In the genomic region with DNA sequence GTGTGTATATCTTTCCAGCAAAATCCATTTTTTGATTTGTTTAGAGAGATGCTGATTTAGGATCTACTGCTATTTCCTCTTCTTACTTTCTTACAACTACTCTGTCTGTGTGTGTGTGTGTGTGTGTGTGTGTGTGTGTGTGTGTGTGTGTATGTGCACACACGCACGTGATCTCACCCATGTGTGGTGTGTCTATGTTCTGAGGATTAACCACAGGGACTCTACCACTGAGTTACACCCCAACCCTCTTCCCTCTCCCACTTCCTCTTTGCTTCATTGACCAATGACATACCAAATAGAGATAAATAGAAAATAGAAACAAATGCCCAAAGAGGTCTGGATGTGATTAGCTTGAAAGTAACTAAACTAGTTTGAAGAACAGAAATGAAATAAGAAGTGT, we compare ENCODE assay signal across 20 mouse cellular contexts. TPM values are rescaled to one million over a fixed set of nuclear protein-coding genes. Genes with fewer than 3 reads are reported as not detected.
DNase-seq lines count a peak whose midpoint lies in the region; ATAC-seq lines count a peak whose summit lies in the region.
"Had no signal": no experiment of that assay in that cellular context is flagged by ENCODE, and none has a peak within 500 bp of the region (broad histone marks: within the 10 kb centered on the region; RNA-seq: fewer than 3 reads in every experiment).

No protein-coding gene starts in this region.

- H3K27me3 ChIP-seq in megakaryocyte, embryonic 14.5 days (replicated peaks): no peaks in the 10 kb centered on the region
- H3K27me3 ChIP-seq: forebrain, embryonic 13.5 days had no signal

- H3K4me1 ChIP-seq in megakaryocyte, embryonic 14.5 days: peaks cover 7% of the 10 kb centered on the region; the same call in 1 of the 2 replicates
- H3K4me1 ChIP-seq: forebrain, embryonic 13.5 days had no signal

- H3K36me3 ChIP-seq in megakaryocyte, embryonic 14.5 days (replicated peaks; ENCODE audit: low read length): no peaks in the 10 kb centered on the region
- H3K36me3 ChIP-seq: G1E had no signal

- H3K9me3 ChIP-seq in megakaryocyte, embryonic 14.5 days: peaks cover 8% of the 10 kb centered on the region
- H3K9me3 ChIP-seq: forebrain, embryonic 13.5 days; G1E had no signal

- intact Hi-C loops in heart, postnatal 14 days (cut with DNase I): no loop called here

- ATAC-seq in granulocyte monocyte progenitor cell, adult 5-6 weeks (replicated peaks; ENCODE audit: poor library complexity, severe bottlenecking): peak; percentile 94
- ATAC-seq: forebrain, embryonic 13.5 days; inflammation-experienced regulatory T-cells, adult 6 months had no signal

- H3K4me3 ChIP-seq in megakaryocyte, embryonic 14.5 days (replicated peaks): peak overlapping the region; percentile 33
- H3K4me3 ChIP-seq: forebrain, embryonic 13.5 days had no signal

- peak; percentile 5 to 9 for DNase-seq in heart, adult 18-20 months
- no peak for DNase-seq in heart, postnatal 14 days
- DNase-seq in 416B (ENCODE audit: low read depth): peak; percentile 85
- DNase-seq in layer of hippocampus, adult 18-20 months (ENCODE audit: low spot score in 2 of 2): no peak
- no peak for DNase-seq in left cerebral cortex, adult 8-10 months (ENCODE audit: low spot score in 2 of 2)
- no peak for DNase-seq in adrenal gland, adult 18-20 months (ENCODE audit: low spot score in 2 of 2)
- DNase-seq: cerebellum, adult 8-10 months; kidney, postnatal 14 days; left cerebral cortex, postnatal 4 days; lung, embryonic 14.5 days; midbrain, embryonic 14.5 days; right cerebral cortex, adult 18-20 months; thymus, postnatal 4 days had no signal

RNA-seq across cellular contexts. Expression of a gene that starts 4.0 kb away (rescaled TPM):
- total RNA-seq in heart, adult 18-20 months (2021): under 1 TPM in 1 of 2 experiments, not detected in 1; 0.31 TPM
- under 1 TPM in 1 of 2 experiments, not detected in 1; 0.22 TPM for total RNA-seq in heart, postnatal 14 days (2021)
- total RNA-seq in granulocyte monocyte progenitor cell, adult 5-6 weeks (2014; fragmentation: Nextera tagmentation): 18.1 and 23.9 TPM in 2 replicates
- 32.4 and 37.0 TPM in 2 replicates for total RNA-seq in granulocyte monocyte progenitor cell, adult 5-6 weeks (2017)
- 0.13 TPM in 1 of 2 replicates, not detected in the other for polyA plus RNA-seq in megakaryocyte, embryonic 14.5 days (2012; ENCODE audit: insufficient read depth, low replicate concordance)
- not detected for total RNA-seq in layer of hippocampus, adult 18-20 months (2021)
- not detected for total RNA-seq in left cerebral cortex, adult 8-10 months (2022)
- 1 to 10 TPM in 1 of 2 experiments, under 1 TPM in 1; 0.70 to 1.1 TPM for total RNA-seq in adrenal gland, adult 18-20 months (2021)
- total RNA-seq: layer of hippocampus, postnatal 14 days had no signal
- polyA plus RNA-seq: forebrain, embryonic 13.5 days; G1E; neural tube, embryonic 14.5 days had no signal

Comparison
In these comparisons a context has a peak if more than half of its experiments do, and no peak if none do; other contexts are left out.
1. DNase-seq: peak in heart, adult 18-20 months (2 of 2) and 416B (single experiment); none in heart, postnatal 14 days (0 of 2), layer of hippocampus, adult 18-20 months (0 of 2), left cerebral cortex, adult 8-10 months (0 of 2) and adrenal gland, adult 18-20 months (0 of 2).
2. RNA of a gene that starts 4.0 kb away (total RNA-seq): 18.1 to 37.0 TPM in granulocyte monocyte progenitor cell, adult 5-6 weeks; 0.70 to 1.1 TPM in adrenal gland, adult 18-20 months, 0.31 TPM in heart, adult 18-20 months, 0.22 TPM in heart, postnatal 14 days, not detected in layer of hippocampus, adult 18-20 months and not detected in left cerebral cortex, adult 8-10 months; every median in the first group is over 4 times any median in the second.